Mouse (Mus musculus) frontal cortex, adult 2 months (tissue): Measurements from ENCODE around the gene Mettl26. TPM values are rescaled to one million over a fixed set of nuclear protein-coding genes. Genes with fewer than 3 reads are reported as not detected.

Experiments used
- DNase-seq, 2 experiments: peaks; one replicate each; pipeline ENCODE4 v3.0.0; 2022; ENCODE audit warnings: low spot score in 1 of 2; ENCODE audit errors: extremely low spot score in 1 of 2
- polyA plus RNA-seq: library from polyadenylated mRNA; depleted of rRNA; stranded (reverse); fragments of >200 nt; gene quantifications from 2 replicates; pipeline ENCODE4 v1.2.3, GENCODE M21; 2012; rRNA removed

Gene Mettl26
- polyA plus RNA-seq, 1 experiment = 79.9 TPM

DNA sequence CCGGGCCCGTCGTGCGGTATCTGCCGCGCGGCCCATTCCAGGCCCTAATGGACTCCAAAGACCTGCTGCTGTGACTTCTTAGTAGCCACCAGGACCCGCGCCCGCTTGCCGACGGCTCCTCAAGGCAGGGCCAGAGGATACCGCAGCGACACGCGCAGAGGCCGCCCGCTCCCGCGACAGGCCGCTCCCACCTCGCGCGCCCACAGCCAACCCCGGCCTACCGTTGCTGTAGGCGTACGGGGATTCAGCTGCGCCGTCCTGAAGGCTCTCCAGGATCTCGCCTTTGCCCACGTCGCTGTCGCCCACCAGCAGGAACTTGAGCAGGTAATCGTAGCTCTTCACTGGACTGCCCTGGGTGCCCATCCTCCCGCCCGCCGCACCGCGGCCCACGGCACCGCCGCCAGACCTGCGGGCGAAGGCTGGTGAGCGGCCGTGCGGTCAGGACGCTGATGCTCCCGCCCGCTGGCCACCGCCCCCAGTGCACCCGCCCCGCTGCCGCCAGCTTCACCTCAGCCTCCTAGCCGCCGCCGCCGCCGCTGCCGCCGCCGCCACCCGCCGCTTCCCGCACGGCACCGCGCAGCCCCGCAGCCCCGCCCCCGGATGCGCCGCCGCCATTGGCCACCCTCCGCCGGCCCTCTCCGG, 44.4 kb downstream of the Mettl26 start, which contains the start of gene Rab40c:
Gene Rab40c (minus strand): TSS at position 584 of the 642 bp plus-strand sequence.
- peak in 1 of 2 experiments; percentile 64 for DNase-seq

DNA sequence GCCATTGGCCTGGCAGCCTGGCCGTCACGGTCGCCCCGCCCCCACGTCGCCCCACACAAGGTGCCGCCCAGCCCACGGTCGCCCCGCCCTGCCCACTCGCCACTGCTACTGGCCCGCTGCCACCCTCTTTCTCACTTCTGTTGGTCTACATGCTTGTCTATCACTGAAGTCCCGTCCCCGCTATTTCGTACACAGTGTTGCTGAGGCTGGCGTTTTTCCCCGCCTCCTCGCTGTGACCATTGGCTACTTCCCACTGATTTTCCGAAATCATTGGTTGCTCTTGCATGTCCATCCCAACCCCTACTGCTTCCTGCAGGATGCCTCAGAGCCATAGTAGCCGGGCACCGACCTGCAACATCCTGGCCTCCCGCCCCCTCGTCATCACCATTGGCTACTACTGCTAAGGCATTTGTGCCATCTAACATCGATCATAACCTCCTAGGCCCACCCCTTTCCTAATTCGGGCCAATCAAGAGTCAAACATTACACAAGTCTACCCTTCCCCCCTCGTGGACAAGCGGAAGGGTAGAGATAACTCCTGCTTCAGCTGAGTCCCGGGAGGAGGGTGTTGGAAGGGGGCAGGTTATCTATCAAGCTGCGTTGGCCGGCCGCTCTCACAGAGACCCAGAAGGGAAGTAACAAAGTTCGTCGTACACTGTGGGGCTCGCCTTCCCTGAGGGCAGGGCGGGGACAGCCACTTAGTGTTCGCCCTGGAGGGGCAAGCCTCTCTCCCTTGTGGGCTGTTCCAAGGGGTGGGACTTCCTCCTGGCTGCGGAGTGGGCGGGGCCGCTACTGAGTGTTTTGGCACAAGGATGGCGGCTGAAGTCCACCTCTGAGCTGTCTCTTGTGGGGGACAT, 45.1 kb downstream of the Mettl26 start:
- peak; percentile 100 for DNase-seq

DNA sequence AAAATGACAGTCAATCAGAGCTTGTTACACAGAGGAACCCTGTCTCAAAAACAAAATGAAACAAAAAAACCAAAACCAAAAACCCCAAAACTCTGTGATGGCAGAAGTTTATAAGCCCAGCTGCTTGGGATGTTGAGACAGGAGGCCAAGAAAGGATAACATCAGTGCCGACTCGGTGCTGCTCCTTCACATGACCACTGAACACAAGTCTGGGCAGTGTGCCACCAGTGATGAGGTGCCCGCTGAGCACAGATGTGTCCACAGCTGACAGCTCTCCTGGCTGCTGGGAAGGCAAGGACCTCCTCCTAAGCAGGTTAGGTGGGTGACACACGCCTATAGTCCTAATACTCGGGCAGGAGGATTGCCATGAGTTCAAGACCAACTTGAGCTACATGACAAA, 47.2 kb downstream of the Mettl26 start:
- DNase-seq = no peak

DNA sequence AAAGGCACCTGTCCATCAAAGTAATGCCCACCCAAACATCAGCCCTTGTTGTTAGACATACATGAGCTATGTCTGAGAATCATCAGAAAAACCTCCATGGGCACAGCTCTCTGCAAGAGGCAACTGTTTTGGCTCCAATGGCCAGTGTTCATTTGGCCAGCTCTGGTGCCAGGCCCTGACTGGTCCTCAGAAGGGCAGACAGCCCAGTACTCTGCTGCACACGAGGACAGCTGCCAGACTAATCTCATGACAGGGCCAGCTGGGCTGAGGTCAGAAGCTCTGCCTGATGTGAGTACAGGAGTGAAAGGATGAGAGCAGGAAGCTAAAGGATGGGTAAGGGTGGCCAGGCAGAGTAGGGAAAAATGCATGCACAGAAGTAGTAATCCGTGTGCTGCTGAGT, 50.5 kb downstream of the Mettl26 start:
- DNase-seq = peak in 1 of 2 experiments; percentile 54

Other genes starting within 250 kb of the Mettl26 start
- 330 and 335 TPM in 2 replicates for gene Gng13, start 157.9 kb upstream of the Mettl26 start, polyA plus RNA-seq
- gene Chtf18, start 147.7 kb upstream of the Mettl26 start, polyA plus RNA-seq = 2.5 and 2.9 TPM in 2 replicates
- gene Rpusd1, start 147.4 kb upstream of the Mettl26 start, polyA plus RNA-seq = 98.8 and 117 TPM in 2 replicates
- gene Mslnl, start 139.0 kb upstream of the Mettl26 start, polyA plus RNA-seq = 0.16 and 0.88 TPM in 2 replicates
- gene Msln, start 120.7 kb upstream of the Mettl26 start, polyA plus RNA-seq = 2.9 and 3.0 TPM in 2 replicates
- 35.9 and 38.5 TPM in 2 replicates for gene Narfl, start 101.3 kb upstream of the Mettl26 start, polyA plus RNA-seq
- 223 and 246 TPM in 2 replicates for gene Haghl, start 89.4 kb upstream of the Mettl26 start, polyA plus RNA-seq
- gene Ccdc78, start 88.5 kb upstream of the Mettl26 start, polyA plus RNA-seq = 0.06 and 0.08 TPM in 2 replicates
- 158 and 169 TPM in 2 replicates for gene Fam173a, start 82.2 kb upstream of the Mettl26 start, polyA plus RNA-seq
- 1.4 and 2.0 TPM in 2 replicates for gene AC134908.4, start 79.4 kb upstream of the Mettl26 start, polyA plus RNA-seq
- gene Metrn, start 77.9 kb upstream of the Mettl26 start, polyA plus RNA-seq = 159 and 186 TPM in 2 replicates
- gene Fbxl16, start 66.0 kb upstream of the Mettl26 start, polyA plus RNA-seq = 604 and 691 TPM in 2 replicates
- gene Wdr24, start 51.4 kb upstream of the Mettl26 start, polyA plus RNA-seq = 34.8 and 40.0 TPM in 2 replicates
- 65.0 and 65.6 TPM in 2 replicates for gene Jmjd8, start 46.2 kb upstream of the Mettl26 start, polyA plus RNA-seq
- 272 and 292 TPM in 2 replicates for gene Stub1, start 41.7 kb upstream of the Mettl26 start, polyA plus RNA-seq
- gene Rhbdl1, start 37.8 kb upstream of the Mettl26 start, polyA plus RNA-seq = 106 and 111 TPM in 2 replicates
- 41.5 and 43.1 TPM in 2 replicates for gene Gm20683, start 33.3 kb upstream of the Mettl26 start, polyA plus RNA-seq
- 101 and 122 TPM in 2 replicates for gene Rhot2, start 30.2 kb upstream of the Mettl26 start, polyA plus RNA-seq
- 33.6 and 39.7 TPM in 2 replicates for gene Wdr90, start 13.6 kb upstream of the Mettl26 start, polyA plus RNA-seq
- 28.8 and 34.5 TPM in 2 replicates for gene Mcrip2, start 6.3 kb upstream of the Mettl26 start, polyA plus RNA-seq
- gene Wfikkn1, start 5.8 kb downstream of the Mettl26 start, polyA plus RNA-seq = 0.61 and 0.64 TPM in 2 replicates
- 63.6 and 75.2 TPM in 2 replicates for gene Rab40c, start 44.7 kb downstream of the Mettl26 start, polyA plus RNA-seq
- 141 and 146 TPM in 2 replicates for gene Pigq, start 69.9 kb downstream of the Mettl26 start, polyA plus RNA-seq
- 0.30 and 1.0 TPM in 2 replicates for gene Nhlrc4, start 69.9 kb downstream of the Mettl26 start, polyA plus RNA-seq
- gene A930017K11Rik, start 77.5 kb downstream of the Mettl26 start, polyA plus RNA-seq = 0.40 and 0.54 TPM in 2 replicates
- 48.5 and 52.9 TPM in 2 replicates for gene Capn15, start 110.7 kb downstream of the Mettl26 start, polyA plus RNA-seq
- gene Rab11fip3, start 194.5 kb downstream of the Mettl26 start, polyA plus RNA-seq = 98.1 and 98.7 TPM in 2 replicates
- 39.6 and 41.5 TPM in 2 replicates for gene Decr2, start 215.3 kb downstream of the Mettl26 start, polyA plus RNA-seq
- 9.2 and 10.1 TPM in 2 replicates for gene Nme4, start 220.5 kb downstream of the Mettl26 start, polyA plus RNA-seq
- gene Tmem8, start 238.2 kb downstream of the Mettl26 start, polyA plus RNA-seq = 29.7 and 31.4 TPM in 2 replicates
- 88.4 and 95.4 TPM in 2 replicates for gene Mrpl28, start 248.4 kb downstream of the Mettl26 start, polyA plus RNA-seq